Mouse (Mus musculus): ENCODE results near the gene Emilin2. TPM values are rescaled to one million over a fixed set of nuclear protein-coding genes. Genes with fewer than 3 reads are reported as not detected.
"Not testable (repeated sequence)": the region's sequence is repeated elsewhere in the genome, so short reads cannot be mapped to it uniquely, and the experiment has no call there.

Gene Emilin2
- 10 to 100 TPM in 1 of 2 experiments, 1 to 10 TPM in 1; 4.8 to 11.4 TPM for total RNA-seq (2021)
- long read RNA-seq, experiment 1, transcript Emilin2-203 (8 exons, 3,939 nt), result major isoform, 7 of 12 reads
- long read RNA-seq, experiment 1, partial matches to known transcripts, result 2 of 12 reads
- long read RNA-seq, experiment 1, other reads (novel, unspliced or antisense), result 1 of 12 reads
- long read RNA-seq, experiment 2, transcript Emilin2-203 (8 exons, 3,939 nt), result major isoform, 9 of 13 reads
- long read RNA-seq, experiment 2, partial matches to known transcripts, result 2 of 13 reads
- long read RNA-seq, experiment 2, other reads (novel, unspliced or antisense), result 1 of 13 reads

DNA sequence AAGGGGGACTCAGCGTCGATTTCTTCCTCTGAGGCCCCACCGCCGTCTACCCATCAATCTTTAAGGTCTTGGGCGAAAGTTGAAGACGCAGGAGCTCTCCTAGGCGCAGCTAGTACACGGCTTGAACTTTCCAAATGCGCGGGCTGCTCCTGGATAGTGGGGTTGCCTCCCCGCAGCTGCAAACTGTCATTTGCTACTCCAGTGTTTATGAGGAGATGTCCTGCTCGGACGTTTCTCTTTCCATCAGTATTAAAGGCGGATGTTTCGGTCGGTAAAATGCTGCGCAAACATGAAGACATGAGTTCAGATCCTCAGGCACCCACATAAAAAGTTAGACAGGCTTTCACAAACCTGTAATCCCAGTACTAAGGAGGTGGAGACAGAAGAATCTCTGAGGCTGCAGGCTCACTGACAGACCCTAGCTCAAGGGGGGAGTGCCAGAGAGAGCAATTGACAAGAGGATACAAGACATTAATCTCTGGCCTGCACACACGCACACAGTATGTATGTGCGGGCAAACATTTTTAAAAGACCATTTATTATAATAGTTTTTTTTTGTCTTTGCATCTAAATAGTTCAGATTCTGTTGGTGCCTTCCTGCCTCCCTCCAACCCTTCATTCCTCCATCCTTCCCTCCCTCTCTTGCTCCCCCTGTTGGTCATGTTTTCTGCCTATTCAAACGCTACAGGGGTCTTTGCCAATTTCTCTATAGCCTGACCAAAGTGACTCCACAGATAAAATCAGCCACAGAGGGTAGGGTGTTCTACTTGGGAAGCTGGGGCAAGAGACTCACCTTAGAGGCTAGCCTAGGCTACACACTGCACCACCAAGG is at the start of gene Emilin2:
Emilin2 (minus strand) TSS at position 639 of the 832 bp plus-strand sequence.
- DNase-seq (ENCODE audit: low spot score in 2 of 2), result peak in 1 of 2 experiments; percentile 18

DNA sequence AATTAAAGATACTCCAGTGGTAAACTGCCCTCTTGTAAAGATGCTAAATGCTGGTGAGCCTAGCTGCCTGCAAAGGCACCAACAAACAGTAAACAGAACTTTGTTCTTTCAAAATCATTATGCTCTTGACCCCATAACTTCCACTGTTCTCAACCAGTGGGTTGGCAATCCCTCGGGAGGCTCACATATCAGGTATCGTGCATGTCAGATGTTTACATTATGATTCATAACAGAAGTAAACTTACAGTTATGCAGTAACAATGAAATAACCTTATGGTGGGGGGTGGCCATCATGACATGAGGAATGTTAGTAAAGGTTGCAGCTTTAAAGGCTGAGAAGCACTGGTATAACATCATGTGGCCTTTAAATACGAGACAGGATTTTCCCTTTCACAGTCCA is 43.7 kb upstream of the Emilin2 start:
- no peak for DNase-seq (ENCODE audit: low spot score in 2 of 2)

DNA sequence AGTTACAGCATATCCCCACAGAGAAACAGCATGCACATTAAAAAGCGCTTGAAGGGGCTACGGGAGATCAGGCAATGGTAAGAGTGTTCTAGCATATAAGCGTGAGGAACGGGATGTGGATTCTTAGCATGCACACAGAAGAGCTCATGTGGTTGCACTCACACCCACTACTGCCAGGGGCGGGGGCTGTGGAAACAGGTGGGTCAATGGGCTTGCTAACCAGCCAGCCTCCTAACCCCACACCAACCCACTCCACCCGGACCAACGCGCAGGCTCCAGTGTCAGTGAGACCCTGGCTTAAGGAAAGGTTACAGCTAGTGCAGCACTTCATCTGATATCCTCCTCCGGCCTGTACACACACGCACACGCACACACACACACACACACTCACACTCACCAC is 42.4 kb upstream of the Emilin2 start:
- DNase-seq (ENCODE audit: low spot score in 2 of 2), result no peak

DNA sequence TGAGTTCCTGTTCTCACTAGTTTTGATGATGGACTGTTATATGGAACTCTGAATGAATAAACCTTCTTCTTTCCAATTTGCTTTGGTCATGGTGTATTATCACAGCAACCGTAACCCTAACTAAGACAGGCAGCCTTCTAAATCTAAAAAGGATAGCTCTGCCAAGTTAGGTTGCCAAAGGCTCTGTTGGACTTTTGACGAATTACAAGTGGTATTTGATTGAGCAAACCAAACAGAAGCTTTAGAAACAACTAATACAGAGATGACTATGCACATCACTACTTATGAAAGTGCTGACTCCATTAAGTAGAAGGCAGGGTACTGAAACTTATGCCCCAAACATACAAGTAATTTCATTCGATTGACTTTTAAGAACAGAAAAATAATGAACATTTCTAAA is 36.4 kb upstream of the Emilin2 start:
- DNase-seq (ENCODE audit: low spot score in 2 of 2), result no peak

DNA sequence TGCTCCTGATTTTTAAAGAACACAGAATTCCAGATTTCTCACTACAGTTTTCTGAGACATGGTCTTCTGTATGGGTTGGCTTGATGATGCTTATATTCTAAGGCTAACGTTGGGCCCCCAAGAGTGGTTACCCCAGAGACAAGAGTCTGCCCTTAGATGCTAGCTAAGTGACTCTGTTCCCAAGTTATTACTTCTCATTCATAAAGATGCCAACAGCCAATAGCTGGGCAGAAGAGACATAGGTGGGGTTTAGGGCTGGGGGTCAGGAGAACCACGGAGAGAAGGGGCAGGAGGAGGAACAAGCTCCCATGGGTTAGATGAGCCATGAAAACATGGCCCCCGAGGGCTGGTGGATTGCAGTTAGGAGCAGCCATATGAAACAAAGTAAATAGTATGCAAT is 30.2 kb upstream of the Emilin2 start:
- no peak for DNase-seq (ENCODE audit: low spot score in 2 of 2)

DNA sequence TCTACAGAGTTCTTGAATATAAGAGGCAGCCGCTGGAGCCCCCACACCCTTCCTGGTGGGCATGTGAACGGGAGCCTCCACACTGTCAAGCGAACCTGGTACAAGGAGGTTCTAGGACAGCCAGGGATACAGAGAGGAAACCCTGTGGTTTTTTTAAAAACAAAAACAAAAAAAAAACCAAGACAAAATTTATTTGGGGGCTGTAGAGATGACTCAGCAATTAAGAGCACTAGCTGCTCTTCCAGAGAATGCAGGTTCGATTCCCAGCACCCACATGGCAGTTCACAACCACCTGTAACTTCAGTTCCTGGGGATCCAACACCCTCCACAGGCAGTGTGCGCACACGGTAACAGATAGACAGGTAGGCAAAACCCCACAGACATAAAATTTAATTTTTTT is 26.8 kb upstream of the Emilin2 start:
- DNase-seq (ENCODE audit: low spot score in 2 of 2), result no peak

DNA sequence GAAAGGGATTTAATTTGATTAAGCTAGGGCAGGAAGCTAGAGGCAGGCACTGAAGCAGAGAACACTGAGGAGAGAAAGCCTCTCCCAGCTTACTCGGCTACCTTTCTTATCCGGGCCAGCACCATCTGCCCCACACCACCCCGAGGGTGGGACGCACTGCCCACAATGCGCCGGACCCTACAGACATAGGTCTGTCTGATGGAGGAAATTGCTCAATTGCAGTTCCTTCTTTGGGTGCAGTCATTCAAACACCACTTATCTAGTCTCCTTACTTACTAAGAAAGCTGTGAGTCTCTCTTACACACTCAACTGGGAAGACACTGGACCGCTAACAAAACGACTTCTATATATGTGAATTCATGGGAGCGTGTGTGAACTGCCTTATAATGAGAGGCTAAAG is 25.8 kb upstream of the Emilin2 start:
- no peak for DNase-seq (ENCODE audit: low spot score in 2 of 2)

DNA sequence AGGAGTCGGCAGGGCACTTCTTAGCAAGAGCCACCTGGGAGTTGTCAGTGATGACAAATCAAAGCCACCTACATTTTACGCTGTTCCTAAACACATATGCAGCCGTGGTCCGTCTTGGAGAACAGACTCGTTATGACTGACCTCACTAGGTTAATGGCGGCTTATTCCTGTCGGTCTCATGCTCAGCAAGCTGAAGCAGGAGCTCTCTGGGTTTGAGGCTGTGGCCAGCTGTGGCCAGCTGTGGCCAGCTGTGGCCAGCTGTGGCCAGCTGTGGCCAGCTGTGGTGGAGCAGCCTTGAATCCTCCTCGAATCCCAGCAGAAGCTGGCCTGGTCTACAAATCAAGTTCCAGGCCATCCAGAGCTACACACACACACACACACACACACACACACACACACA is 24.6 kb upstream of the Emilin2 start:
- DNase-seq (ENCODE audit: low spot score in 2 of 2), result no peak

DNA sequence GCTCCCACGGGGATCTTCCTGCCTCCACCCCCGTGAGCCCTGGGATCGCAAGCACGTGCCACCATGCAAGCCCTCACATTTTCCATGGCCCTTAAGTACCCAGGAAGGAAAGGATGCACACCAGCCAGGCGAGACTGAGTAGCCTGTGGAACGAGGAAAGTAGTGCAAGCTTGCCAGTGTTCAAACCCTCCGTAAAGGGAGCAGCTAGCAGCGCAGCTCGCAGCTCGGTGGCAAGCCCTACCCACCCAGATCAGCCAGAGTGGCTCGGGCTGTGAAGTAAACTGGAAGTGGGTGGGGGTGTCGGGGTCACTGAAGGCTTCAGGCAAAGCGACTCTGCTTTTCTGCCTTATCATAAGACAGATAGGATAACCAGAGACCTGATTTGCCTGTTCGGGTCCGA is 20.5 kb upstream of the Emilin2 start:
- no peak for DNase-seq (ENCODE audit: low spot score in 2 of 2)

DNA sequence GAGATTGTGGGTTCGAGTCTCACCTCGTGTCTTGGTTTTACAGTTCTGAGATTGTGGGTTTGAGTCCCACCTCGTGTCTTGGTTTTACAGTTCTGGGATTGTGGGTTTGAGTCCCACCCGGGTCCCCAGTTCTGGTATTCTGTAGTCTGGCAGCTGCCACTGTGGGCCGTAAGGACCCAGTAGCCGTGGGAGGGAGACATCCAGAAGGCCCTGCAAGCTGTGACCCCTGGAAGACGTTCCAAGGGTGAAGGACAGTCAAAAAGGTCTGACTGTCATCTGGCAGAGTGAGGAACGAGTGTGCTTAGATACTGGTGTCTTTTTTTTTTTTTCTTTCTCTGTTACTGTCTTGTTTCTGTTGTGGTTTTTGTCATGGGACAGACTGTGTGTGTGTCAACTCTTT is 9.0 kb upstream of the Emilin2 start:
- DNase-seq (ENCODE audit: low spot score in 2 of 2), result not testable (repeated sequence)

DNA sequence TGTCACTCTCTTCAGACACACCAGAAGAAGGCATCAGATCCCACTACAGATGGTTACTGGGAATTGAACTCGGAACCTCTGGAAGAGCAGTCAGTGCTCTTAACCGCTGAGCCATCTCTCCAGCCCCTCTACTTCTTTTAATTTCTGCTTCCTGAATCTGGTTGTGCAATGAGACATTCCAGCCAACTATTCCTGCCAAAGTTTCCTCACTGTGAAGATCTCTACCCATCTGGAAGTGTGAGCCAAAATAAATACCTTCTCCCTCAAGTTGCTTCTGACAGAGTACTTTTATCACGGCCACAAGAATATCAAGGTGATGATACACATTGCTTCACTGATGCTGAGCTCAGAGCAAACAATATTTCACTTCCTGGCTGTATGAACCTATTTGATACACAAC is 7.6 kb upstream of the Emilin2 start:
- DNase-seq (ENCODE audit: low spot score in 2 of 2), result no peak

DNA sequence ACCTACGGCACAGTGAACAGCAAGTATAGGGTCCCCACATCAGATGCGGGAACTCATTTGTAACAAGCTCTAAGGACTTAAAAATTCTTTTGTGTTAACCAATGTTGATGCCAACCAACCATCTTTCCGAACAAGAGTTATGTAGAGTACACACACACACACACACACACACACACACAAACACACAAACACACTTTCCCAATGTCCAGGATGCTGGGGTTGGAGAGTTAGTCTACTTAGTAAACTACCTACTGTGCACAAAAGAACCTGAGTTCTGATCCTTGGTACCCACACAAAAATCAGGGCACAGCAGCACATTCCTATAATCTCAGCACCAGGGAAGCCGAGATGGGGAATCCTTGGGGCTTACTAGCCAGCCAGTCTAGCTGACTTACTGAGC is 5.8 kb upstream of the Emilin2 start:
- no peak for DNase-seq (ENCODE audit: low spot score in 2 of 2)

DNA sequence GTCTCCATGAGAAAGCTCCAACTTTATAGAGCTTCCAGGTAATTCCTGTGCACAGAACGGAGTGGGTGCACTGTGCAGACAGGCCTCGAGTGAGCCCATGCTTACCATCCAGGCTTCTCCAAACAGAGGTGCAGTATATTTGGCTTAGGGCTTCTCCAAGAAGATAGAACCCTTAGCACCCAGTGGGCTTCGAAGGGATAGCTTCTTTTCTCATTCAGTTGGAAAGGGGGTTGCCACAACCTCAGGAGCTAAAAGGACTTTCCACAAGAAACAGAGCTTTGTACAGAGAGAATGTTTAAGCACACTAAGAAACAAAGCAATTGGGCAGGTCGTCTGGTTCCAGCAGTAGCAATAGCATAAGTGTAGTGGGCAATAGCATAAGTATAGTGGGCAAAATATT is 2.5 kb upstream of the Emilin2 start:
- DNase-seq (ENCODE audit: low spot score in 2 of 2), result no peak

DNA sequence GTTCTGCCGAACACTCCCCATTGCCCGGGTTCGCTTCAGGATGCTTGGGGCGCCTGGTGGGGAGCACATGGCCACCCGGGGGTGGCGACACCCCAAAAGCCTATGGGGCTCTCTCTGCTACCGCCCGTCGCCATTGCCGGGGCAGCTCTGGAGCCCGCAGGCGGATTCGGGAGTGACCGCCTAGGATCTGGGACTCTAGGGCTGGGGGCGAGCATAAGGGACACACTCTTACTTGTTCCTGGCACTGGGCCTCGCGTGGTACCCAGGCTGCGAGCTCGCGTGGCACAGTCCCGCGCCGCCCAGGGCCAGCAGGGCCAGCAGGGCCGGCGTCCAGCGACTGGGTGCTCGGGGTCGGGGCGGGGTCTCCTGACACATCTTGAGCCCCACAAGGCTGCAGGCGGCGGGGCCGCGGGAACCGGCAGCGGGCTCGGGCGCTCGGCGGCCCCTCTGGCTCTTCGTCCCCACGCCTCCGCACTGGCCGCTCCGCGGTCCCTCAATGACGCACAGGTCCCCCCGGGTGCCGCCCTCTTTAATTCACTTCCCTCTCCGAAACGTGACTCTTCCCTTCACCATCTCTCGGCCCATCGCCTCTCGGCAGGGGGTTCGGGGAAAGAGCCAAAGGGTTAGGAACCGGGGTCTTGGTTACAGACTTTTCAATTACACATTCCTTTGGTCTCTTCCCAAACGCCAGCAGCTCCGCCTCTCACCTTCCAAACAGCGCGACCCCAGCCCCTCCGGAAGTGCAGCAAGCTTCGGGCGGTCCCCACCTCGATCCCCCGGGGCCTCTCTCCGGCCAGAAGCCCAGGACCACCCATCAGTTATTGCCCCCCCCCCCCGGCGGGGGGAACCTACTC is 1.1 kb downstream of the Emilin2 start:
- peak; percentile 29 to 44 for DNase-seq (ENCODE audit: low spot score in 2 of 2)

DNA sequence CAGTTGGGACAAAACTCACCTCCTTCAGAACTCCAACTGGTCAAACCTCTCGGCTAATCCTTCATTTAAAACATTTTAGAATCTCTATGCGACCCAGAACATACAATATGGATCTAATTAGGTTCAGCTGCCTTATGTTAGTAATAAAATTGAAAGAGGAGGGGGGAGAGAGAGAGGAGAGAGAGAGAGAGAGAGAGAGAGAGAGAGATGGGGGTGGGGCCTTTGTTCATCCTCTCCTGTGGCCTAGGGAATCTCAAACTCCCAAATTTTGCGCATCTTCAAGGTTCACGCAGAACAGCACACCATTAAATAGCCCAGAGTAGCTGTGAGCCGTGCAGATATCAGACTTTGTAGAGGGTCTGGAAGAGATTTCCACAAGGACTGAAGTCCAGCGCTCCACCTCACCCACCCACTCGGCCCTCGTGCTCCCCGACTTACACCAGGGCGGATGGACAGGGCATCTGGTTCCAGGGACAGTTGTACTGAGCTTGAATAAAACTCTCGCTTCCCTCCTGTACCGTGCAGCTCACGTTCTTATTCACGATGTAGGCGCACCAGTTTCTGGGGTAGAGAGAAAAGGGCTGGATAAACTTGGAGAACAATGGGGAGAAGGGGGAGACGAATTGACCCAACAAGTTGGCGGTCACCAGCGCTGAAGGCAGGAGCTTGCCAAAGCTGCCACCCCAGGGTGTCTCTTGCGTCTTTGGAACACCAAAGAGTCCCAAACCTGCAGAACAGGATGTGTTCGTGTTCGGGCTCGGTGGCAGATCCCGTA is 1.9 kb downstream of the Emilin2 start:
- no peak for DNase-seq (ENCODE audit: low spot score in 2 of 2)

DNA sequence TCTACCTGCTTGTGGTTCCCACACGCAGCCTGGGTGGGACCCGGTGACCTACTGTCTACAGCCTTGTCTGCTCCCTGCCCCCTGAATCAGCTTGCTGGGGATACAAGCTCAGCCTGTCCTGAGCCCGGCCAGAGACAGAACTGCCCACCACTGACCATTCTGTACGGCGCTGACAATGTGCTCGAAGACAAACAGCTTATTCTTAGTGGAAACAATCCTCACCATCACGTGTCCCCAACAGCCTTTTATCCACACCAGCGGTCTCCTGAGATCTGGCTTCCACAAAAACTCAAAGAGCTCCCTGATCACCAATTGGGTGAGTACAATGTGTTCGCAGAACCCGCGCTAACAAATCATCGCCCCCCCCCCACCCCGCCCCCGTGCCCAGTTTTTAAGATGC is 2.6 kb downstream of the Emilin2 start:
- DNase-seq (ENCODE audit: low spot score in 2 of 2), result no peak

DNA sequence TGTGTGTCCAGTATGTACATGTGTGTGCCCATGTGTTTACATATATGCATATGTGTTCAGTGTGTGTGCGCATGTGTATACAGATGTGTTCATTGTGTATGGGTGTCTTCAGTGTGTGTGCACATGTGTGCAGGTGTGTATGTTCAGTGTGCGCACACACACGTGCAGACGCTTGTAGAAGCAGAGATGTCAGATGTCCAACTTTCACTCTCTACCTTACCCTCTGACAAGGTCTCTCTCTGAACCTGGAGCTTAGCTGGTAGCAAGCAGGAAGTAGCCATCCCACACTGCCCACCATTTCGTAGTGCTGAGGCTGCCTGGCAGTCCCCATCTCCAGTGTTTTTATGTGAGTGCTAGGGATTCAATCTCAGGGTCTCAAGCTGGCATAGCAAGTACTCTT is 3.5 kb downstream of the Emilin2 start:
- no peak for DNase-seq (ENCODE audit: low spot score in 2 of 2)

DNA sequence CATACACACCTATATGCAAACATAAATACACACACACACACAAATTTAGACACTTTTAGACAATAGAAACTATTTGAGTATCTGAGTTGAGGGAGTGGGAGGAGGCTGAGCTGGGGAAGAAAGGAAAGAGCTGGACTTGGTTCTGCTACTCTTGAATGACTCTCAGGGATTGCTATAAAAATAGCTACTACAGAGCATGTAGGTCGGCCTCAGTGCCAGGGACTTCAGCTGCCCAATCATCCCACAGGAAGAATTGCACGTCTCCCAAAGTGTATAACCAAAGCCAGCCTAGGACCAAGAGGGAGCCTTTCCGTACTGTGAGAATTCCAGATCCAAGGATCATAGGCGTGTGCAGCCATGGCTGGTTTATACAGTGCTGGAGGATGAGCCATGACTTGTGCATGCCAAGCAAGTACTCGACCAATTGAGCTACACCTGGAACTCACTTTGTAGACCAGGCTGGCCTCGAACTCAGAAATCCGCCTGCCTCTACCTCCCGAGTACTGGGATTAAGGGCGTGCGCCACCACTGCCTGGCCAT is 4.5 kb downstream of the Emilin2 start:
- no peak for DNase-seq (ENCODE audit: low spot score in 2 of 2)

DNA sequence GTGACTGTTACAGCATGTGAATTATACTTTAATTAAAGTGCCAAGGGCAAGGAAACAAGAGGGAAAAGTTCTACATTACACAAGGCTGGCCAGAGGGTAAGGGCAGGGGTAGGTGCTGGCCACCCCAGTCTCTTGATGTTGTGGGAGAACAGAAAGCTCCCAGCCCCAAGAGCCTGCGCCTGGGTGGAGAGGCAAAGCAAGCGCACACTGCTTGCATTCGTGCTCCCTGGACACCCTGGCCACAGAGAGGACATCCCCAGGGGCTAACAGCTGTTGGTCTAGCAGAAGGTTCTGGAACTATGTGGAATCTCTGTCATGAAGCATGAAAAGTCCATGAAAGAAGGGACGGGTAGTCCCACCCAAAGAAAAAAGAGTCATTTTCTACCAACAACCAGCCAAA is 5.1 kb downstream of the Emilin2 start:
- no peak for DNase-seq (ENCODE audit: low spot score in 2 of 2)

DNA sequence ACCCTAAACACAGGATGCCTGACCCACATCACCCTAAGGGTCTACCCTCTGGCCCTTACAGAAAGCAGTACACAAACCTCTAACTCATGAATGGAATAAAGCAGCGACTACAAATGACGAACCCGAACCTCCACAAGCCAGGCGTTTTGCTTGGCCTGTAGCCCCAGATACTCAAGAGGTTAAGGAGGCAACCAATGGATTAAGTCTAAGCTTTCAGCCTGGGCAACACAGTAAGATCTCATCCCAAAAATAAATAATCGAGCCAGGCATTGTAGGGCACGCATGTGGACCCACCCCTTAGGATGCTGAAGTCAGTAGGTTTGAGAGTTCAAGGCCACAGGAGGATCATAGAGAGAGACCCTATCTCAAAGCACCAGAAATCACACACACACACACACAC is 5.7 kb downstream of the Emilin2 start:
- DNase-seq (ENCODE audit: low spot score in 2 of 2), result no peak

DNA sequence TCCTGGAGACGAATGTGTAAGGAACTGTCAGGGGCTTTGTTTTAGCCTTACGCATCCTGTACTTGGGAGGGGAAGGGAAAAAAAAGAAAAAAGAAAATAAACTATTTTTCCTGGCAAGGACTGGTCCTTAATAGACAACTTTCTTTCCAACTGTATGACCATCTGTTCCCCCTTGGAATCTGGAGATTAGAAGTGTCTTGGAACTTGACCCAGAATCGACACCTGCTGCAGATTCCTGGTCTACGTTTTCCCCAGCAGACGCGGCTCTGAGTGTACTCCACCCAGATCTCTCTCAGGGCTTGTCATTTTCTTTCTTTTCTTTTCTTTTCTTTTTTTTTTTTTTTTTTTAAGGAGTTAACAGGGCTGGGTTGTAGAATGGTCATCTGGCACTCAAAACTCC is 8.3 kb downstream of the Emilin2 start:
- DNase-seq (ENCODE audit: low spot score in 2 of 2), result no peak
